Mouse (Mus musculus): Measurements from ENCODE around the gene A430033K04Rik.

The A430033K04Rik gene

DNA sequence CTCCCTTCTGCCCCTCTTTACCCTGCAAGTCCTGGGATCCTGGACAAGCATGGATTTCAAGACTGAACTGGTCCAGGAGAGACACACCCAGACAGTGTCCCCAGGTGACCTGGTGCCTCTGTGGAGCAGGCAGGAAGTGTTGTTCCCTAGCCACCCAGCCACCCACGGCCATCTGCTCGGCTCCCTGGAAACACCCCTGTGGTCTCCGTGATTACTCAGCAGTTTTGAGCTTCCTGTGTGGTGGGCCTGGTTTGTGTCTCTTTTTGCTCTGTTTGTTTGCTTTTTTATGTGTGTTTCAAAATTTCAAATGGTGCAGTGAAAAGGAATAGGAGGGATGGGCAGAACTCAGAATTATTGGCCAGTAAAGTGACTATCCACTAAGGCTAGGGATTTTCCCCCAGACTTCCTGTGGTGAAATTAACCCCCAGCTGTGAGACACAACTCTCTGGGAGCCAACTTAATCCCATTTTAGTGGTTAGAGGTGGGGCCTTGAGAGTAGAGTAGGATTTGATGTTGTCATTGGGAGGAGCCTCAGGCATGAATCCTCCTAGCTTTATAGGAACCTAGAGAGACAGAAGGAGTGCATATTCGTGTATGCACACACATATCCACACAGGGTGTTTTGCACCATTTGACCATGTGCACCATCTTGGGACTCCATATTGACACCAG lies 72.0 kb downstream of the A430033K04Rik start:
- no peak for DNase-seq (ENCODE audit: low spot score)

DNA sequence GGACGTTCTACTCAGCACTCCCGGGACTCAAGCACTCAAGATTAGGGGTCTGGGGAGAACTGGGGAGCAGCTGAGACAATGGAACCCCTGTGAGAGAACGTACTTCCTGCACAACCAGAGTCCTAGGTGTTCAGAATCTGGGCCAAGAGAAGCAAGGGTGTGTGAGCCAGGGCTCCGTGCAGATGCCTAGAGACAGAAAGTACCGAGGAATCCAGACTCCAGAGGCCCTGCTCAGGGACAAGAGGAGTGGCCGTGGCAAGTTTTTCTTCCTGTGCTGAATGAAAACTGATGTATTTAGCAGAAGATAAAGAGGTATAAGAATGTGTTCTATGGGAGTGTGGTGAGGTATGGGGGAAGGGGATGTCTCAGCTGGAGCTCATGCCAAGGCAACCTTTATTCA lies 74.8 kb downstream of the A430033K04Rik start:
- DNase-seq (ENCODE audit: low spot score), result no peak

Measured in ovary, postnatal 36 days (tissue).